Mouse (Mus musculus) layer of hippocampus, adult 18-20 months (tissue): Measurements from ENCODE around the gene Dhtkd1. TPM values are rescaled to one million over a fixed set of nuclear protein-coding genes. Genes with fewer than 3 reads are reported as not detected.
A peak's percentile ranks its signal among the peaks of the same experiment; 100 is the strongest.
"Not testable (repeated sequence)": the region's sequence is repeated elsewhere in the genome, so short reads cannot be mapped to it uniquely, and the experiment has no call there.

Experiments used
- DNase-seq, 2 experiments: peaks; one replicate each; pipeline ENCODE4 v3.0.0; 2022; ENCODE audit warnings: low spot score in 2 of 2
- long read RNA-seq: library from polyadenylated mRNA; stranded (forward); transcript quantifications from one replicate; pipeline ENCODE4 v2.0.0, GENCODE M21; 2021
- total RNA-seq, 2 experiments: library from RNA; stranded (reverse); gene quantifications; 2 replicates each; pipeline ENCODE4 v1.2.3; 2021

The Dhtkd1 gene
- 1 to 10 TPM; 7.8 to 9.3 TPM for total RNA-seq
- long read RNA-seq, partial matches to known transcripts: 0 of 1 reads
- long read RNA-seq, other reads (novel, unspliced or antisense): 1 of 1 reads

GRCm38 (mm10) chr2:5942416-5943032 is at the start of gene Dhtkd1:
Gene Dhtkd1, minus strand, starts transcription at chr2:5942792.
- peak; percentile 65 to 70 for DNase-seq

- DNase-seq: no peak
Measured at GRCm38 (mm10) chr2:5977532-5977931, 34.9 kb upstream of the Dhtkd1 start.

GRCm38 (mm10) chr2:5970629-5971028 is 28.0 kb upstream of the Dhtkd1 start:
- DNase-seq: not testable (repeated sequence)

GRCm38 (mm10) chr2:5965972-5966371 is 23.4 kb upstream of the Dhtkd1 start:
- DNase-seq: no peak

- not testable (repeated sequence) for DNase-seq
Measured at GRCm38 (mm10) chr2:5963729-5964128, 21.1 kb upstream of the Dhtkd1 start.

- DNase-seq: no peak
Measured at GRCm38 (mm10) chr2:5962265-5962664, 19.7 kb upstream of the Dhtkd1 start.

GRCm38 (mm10) chr2:5957705-5958104 is 15.1 kb upstream of the Dhtkd1 start:
- no peak for DNase-seq

GRCm38 (mm10) chr2:5951621-5952211 is 9.1 kb upstream of the Dhtkd1 start:
- DNase-seq: no peak

- DNase-seq: peak; percentile 91 to 94
Measured at GRCm38 (mm10) chr2:5950766-5951595, 8.4 kb upstream of the Dhtkd1 start, which contains the start of gene Upf2. Gene Upf2, plus strand, starts transcription at chr2:5951469.

- peak in 1 of 2 experiments; percentile 16 for DNase-seq
Measured at GRCm38 (mm10) chr2:5950305-5950704, 7.7 kb upstream of the Dhtkd1 start.

GRCm38 (mm10) chr2:5949821-5950220 is 7.2 kb upstream of the Dhtkd1 start:
- DNase-seq: not testable (repeated sequence)

- DNase-seq: no peak
Measured at GRCm38 (mm10) chr2:5948964-5949363, 6.4 kb upstream of the Dhtkd1 start.

GRCm38 (mm10) chr2:5946876-5947275 is 4.3 kb upstream of the Dhtkd1 start:
- DNase-seq: no peak

GRCm38 (mm10) chr2:5945629-5946028 is 3.0 kb upstream of the Dhtkd1 start:
- DNase-seq: no peak

- DNase-seq: no peak
Measured at GRCm38 (mm10) chr2:5943071-5943470, 479 bp upstream of the Dhtkd1 start.

GRCm38 (mm10) chr2:5941861-5942415 is 654 bp downstream of the Dhtkd1 start:
- DNase-seq: no peak

- no peak for DNase-seq
Measured at GRCm38 (mm10) chr2:5940936-5941335, 1.7 kb downstream of the Dhtkd1 start.

GRCm38 (mm10) chr2:5939911-5940310 is 2.7 kb downstream of the Dhtkd1 start:
- DNase-seq: no peak

- no peak for DNase-seq
Measured at GRCm38 (mm10) chr2:5939319-5939718, 3.3 kb downstream of the Dhtkd1 start.

- DNase-seq: no peak
Measured at GRCm38 (mm10) chr2:5936550-5936949, 6.0 kb downstream of the Dhtkd1 start.

- no peak for DNase-seq
Measured at GRCm38 (mm10) chr2:5936068-5936467, 6.5 kb downstream of the Dhtkd1 start.

GRCm38 (mm10) chr2:5934936-5935335 is 7.7 kb downstream of the Dhtkd1 start:
- DNase-seq: no peak
